ENCODE assay signal across 11 mouse cellular contexts in genomic region chr5:142794161-142794560, GRCm38 (mm10). TPM values are rescaled to one million over a fixed set of nuclear protein-coding genes. Genes with fewer than 3 reads are reported as not detected.
DNase-seq lines count a peak whose midpoint lies in the region; ATAC-seq and TF ChIP-seq lines count a peak whose summit lies in the region.
"Had no signal": no experiment of that assay in that cellular context is flagged by ENCODE, and none has a peak within 500 bp of the region (broad histone marks: within the 10 kb centered on the region; RNA-seq: fewer than 3 reads in every experiment).

No protein-coding gene starts in this region.

- no peak for ATAC-seq in embryonic facial prominence, embryonic 14.5 days (ENCODE audit: low read depth)
- ATAC-seq in liver, embryonic 12.5 days: no peak
- ATAC-seq: midbrain, embryonic 15.5 days had no signal

- TF ChIP-seq CTCF in liver, adult 2 months (IDR thresholded peaks at IDR 0.05; ENCODE audit: low read depth, low read length): no peak

- TF ChIP-seq POLR2A in liver, adult 2 months (IDR thresholded peaks at IDR 0.05; ENCODE audit: extremely low read depth, insufficient read depth, low read length): no peak

- H3K4me2 ChIP-seq in embryonic facial prominence, embryonic 14.5 days (ENCODE audit: low read depth, low read length): no peak overlapping the region
- peak overlapping the region; percentile 49 for H3K4me2 ChIP-seq in liver, embryonic 12.5 days
- H3K4me2 ChIP-seq: midbrain, embryonic 15.5 days had no signal

- H3K27me3 ChIP-seq in embryonic facial prominence, embryonic 14.5 days (replicated peaks; ENCODE audit: control insufficient read depth, insufficient read depth, low read length): no peaks in the 10 kb centered on the region
- no peaks in the 10 kb centered on the region for H3K27me3 ChIP-seq in embryonic facial prominence, embryonic 10.5 days (replicated peaks; ENCODE audit: low read depth, poor library complexity, severe bottlenecking)
- no peaks in the 10 kb centered on the region for H3K27me3 ChIP-seq in liver, adult 2 months (ENCODE audit: control insufficient read depth, insufficient read depth, low read length)
- no peaks in the 10 kb centered on the region for H3K27me3 ChIP-seq in liver, embryonic 12.5 days (replicated peaks)
- H3K27me3 ChIP-seq: midbrain, embryonic 15.5 days had no signal

- peaks cover 28% of the 10 kb centered on the region for H3K36me3 ChIP-seq in embryonic facial prominence, embryonic 14.5 days (ENCODE audit: control insufficient read depth, insufficient read depth, low read length)
- H3K36me3 ChIP-seq in embryonic facial prominence, embryonic 10.5 days (replicated peaks): peaks cover 94% of the 10 kb centered on the region
- peaks cover 4% of the 10 kb centered on the region; the same call in 1 of the 2 replicates for H3K36me3 ChIP-seq in liver, adult 2 months (ENCODE audit: control insufficient read depth, insufficient read depth, low read length)
- peaks cover 19% of the 10 kb centered on the region for H3K36me3 ChIP-seq in liver, embryonic 12.5 days
- H3K36me3 ChIP-seq: midbrain, embryonic 15.5 days had no signal

- H3K4me3 ChIP-seq in embryonic facial prominence, embryonic 14.5 days (ENCODE audit: low read depth, low read length): no peak overlapping the region
- no peak overlapping the region for H3K4me3 ChIP-seq in embryonic facial prominence, embryonic 10.5 days
- H3K4me3 ChIP-seq in liver, adult 2 months (ENCODE audit: insufficient read depth, low read depth, low read length): peak overlapping the region; percentile 47; the same call in 1 of the 2 replicates
- peak overlapping the region; percentile 26 for H3K4me3 ChIP-seq in liver, embryonic 12.5 days
- H3K4me3 ChIP-seq: midbrain, embryonic 15.5 days had no signal

- no peak overlapping the region for H3K27ac ChIP-seq in embryonic facial prominence, embryonic 14.5 days (replicated peaks; ENCODE audit: low read depth, low read length)
- no peak overlapping the region for H3K27ac ChIP-seq in embryonic facial prominence, embryonic 10.5 days (replicated peaks)
- no peak overlapping the region for H3K27ac ChIP-seq in liver, adult 2 months (replicated peaks; ENCODE audit: insufficient read depth, low read depth, low read length)
- H3K27ac ChIP-seq in liver, embryonic 12.5 days: peak overlapping the region; percentile 47
- H3K27ac ChIP-seq: midbrain, embryonic 15.5 days had no signal

- DNase-seq in embryonic facial prominence, embryonic 14.5 days (ENCODE audit: low spot score): no peak
- DNase-seq in embryonic facial prominence, embryonic 10.5 days (ENCODE audit: low spot score): no peak
- DNase-seq in liver, adult 2 months (ENCODE audit: extremely low read depth, low read depth, low spot score): no peak
- DNase-seq in liver: no peak
- DNase-seq in thymus, postnatal 0 days (ENCODE audit: low spot score): peak; percentile 68
- DNase-seq in cerebellum, postnatal 36 days: no peak
- DNase-seq in frontal cortex, adult 2 months (ENCODE audit: extremely low spot score in 1 of 2, low spot score in 1 of 2): no peak
- DNase-seq: cerebellum, adult 9-10 months; right cerebral cortex, adult 18-20 months had no signal

- H3K4me1 ChIP-seq in embryonic facial prominence, embryonic 14.5 days (ENCODE audit: control insufficient read depth, insufficient read depth, low read length): peaks cover 7% of the 10 kb centered on the region; the same call in 1 of the 2 replicates
- H3K4me1 ChIP-seq in embryonic facial prominence, embryonic 10.5 days: peaks cover 5% of the 10 kb centered on the region
- no peaks in the 10 kb centered on the region; the same call in 1 of the 2 replicates for H3K4me1 ChIP-seq in liver, adult 2 months (ENCODE audit: control insufficient read depth, insufficient read depth, low read length)
- peaks cover 53% of the 10 kb centered on the region for H3K4me1 ChIP-seq in liver, embryonic 12.5 days

- peaks cover 73% of the 10 kb centered on the region for H3K79me2 ChIP-seq in liver, adult 2 months (ENCODE audit: control insufficient read depth, insufficient read depth, low read length)

- 0 out of 2 replicates have a peak overlapping the region, but pooled peaks have one; percentile 19 for H3K9ac ChIP-seq in embryonic facial prominence, embryonic 14.5 days (ENCODE audit: low read depth, low read length)
- peak overlapping the region; percentile 39; the same call in 1 of the 2 replicates for H3K9ac ChIP-seq in liver, adult 2 months (ENCODE audit: low read depth, low read length)
- peak overlapping the region; percentile 44; the same call in 1 of the 2 replicates for H3K9ac ChIP-seq in liver, embryonic 12.5 days
- H3K9ac ChIP-seq: midbrain, embryonic 15.5 days had no signal

- H3K9me3 ChIP-seq in embryonic facial prominence, embryonic 14.5 days (ENCODE audit: control insufficient read depth, low read length): no peaks in the 10 kb centered on the region
- H3K9me3 ChIP-seq in embryonic facial prominence, embryonic 10.5 days: peaks cover 3% of the 10 kb centered on the region; the same call in 1 of the 2 replicates
- no peaks in the 10 kb centered on the region for H3K9me3 ChIP-seq in liver, embryonic 12.5 days (replicated peaks)
- H3K9me3 ChIP-seq: midbrain, embryonic 15.5 days had no signal

- WGBS in embryonic facial prominence, embryonic 14.5 days: 83% methylated on average over 2 of the region's 2 CpGs
- 91% methylated on average over 2 of the region's 2 CpGs for WGBS in embryonic facial prominence, embryonic 10.5 days
- WGBS in liver, adult 2 months: 85% methylated on average over 2 of the region's 2 CpGs
- 50% methylated on average over 2 of the region's 2 CpGs for WGBS in liver, embryonic 12.5 days (ENCODE audit: insufficient replicate concordance)

RNA-seq across cellular contexts. Expression of gene Tnrc18, which starts 23.3 kb away (rescaled TPM):
- polyA plus RNA-seq in embryonic facial prominence, embryonic 14.5 days (2014; fragmentation: Nextera tagmentation; extraction: Ambion mirVana): 32.9 and 36.9 TPM in 2 replicates
- 21.8 and 26.5 TPM in 2 replicates for polyA plus RNA-seq in embryonic facial prominence, embryonic 10.5 days (2016; fragmentation: Nextera tagmentation; extraction: Ambion mirVana)
- 4.0 and 9.0 TPM in 2 replicates for total RNA-seq in liver, adult 2 months (2014; rRNA removed)
- polyA plus RNA-seq in liver, adult 2 months (2012; rRNA removed): 14.5 and 17.8 TPM in 2 replicates
- 8.8 and 8.9 TPM in 2 replicates for polyA plus RNA-seq in liver, embryonic 12.5 days (2016; fragmentation: Nextera tagmentation; extraction: Ambion mirVana)
- 6.9 and 9.6 TPM in 2 replicates for polyA plus RNA-seq in thymus, postnatal 0 days (2015; fragmentation: Nextera tagmentation; extraction: Ambion mirVana)
- 38.1 and 38.2 TPM in 2 replicates for polyA plus RNA-seq in frontal cortex, adult 2 months (2012; rRNA removed)

Comparison
In these comparisons a context has a peak if more than half of its experiments do, and no peak if none do; other contexts are left out.
1. H3K4me3 ChIP-seq: peak in liver, adult 2 months (single experiment) and liver, embryonic 12.5 days (single experiment); none in embryonic facial prominence, embryonic 14.5 days (single experiment) and embryonic facial prominence, embryonic 10.5 days (single experiment).
2. Peak in every context shown above with its lines, with median percentiles within 50 percentile points of each other: H3K9ac ChIP-seq.